Mouse (Mus musculus) CH12.LX (cell line): Measurements from ENCODE around the gene Foxn1. TPM values are rescaled to one million over a fixed set of nuclear protein-coding genes. Genes with fewer than 3 reads are reported as not detected.

Experiments
- polyA plus RNA-seq: library from polyadenylated mRNA; unstranded; fragments of >175 nt; gene quantifications from 2 replicates; pipeline ENCODE4 v1.2.1, GENCODE M21; 2012; ENCODE audit warnings: low read depth; ENCODE audit not compliant: insufficient read length
- total RNA-seq, 2 experiments: library from RNA; depleted of rRNA; stranded (reverse); fragments of 300-350 nt in 1 of 2; fragments of >200 nt in 1 of 2; gene quantifications; 2 replicates each; pipeline ENCODE4 v1.2.3; 2012 to 2014

Gene Foxn1
- total and polyA plus RNA-seq, 3 experiments = not detected

Other genes with a start within 250 kb of the Foxn1 start
Only the 20 nearest of the 24 such genes appear.
- 0.17 and 0.25 TPM in 2 replicates for gene Rab34, start 198.1 kb downstream of the Foxn1 start, total RNA-seq (2012; rRNA removed)
- 0.50 TPM in 1 of 2 replicates, not detected in the other for gene Rab34, start 198.1 kb downstream of the Foxn1 start, total RNA-seq (2014; rRNA removed)
- 0.49 and 1.4 TPM in 2 replicates for gene Rab34, start 198.1 kb downstream of the Foxn1 start, polyA plus RNA-seq
- gene Proca1, start 193.2 kb downstream of the Foxn1 start, total RNA-seq (2012; rRNA removed) = 0.21 TPM in 1 of 2 replicates, not detected in the other
- gene Proca1, start 193.2 kb downstream of the Foxn1 start, total RNA-seq (2014; rRNA removed) = not detected in 2 replicates
- 0.40 and 0.46 TPM in 2 replicates for gene Proca1, start 193.2 kb downstream of the Foxn1 start, polyA plus RNA-seq
- gene Sdf2, start 140.8 kb downstream of the Foxn1 start, total RNA-seq (2012; rRNA removed) = 95.4 and 119 TPM in 2 replicates
- 89.1 and 93.0 TPM in 2 replicates for gene Sdf2, start 140.8 kb downstream of the Foxn1 start, total RNA-seq (2014; rRNA removed)
- 61.4 and 62.8 TPM in 2 replicates for gene Sdf2, start 140.8 kb downstream of the Foxn1 start, polyA plus RNA-seq
- gene Supt6, start 140.6 kb downstream of the Foxn1 start, total RNA-seq (2012; rRNA removed) = 65.5 and 71.0 TPM in 2 replicates
- 29.7 and 30.4 TPM in 2 replicates for gene Supt6, start 140.6 kb downstream of the Foxn1 start, total RNA-seq (2014; rRNA removed)
- 99.9 and 104 TPM in 2 replicates for gene Supt6, start 140.6 kb downstream of the Foxn1 start, polyA plus RNA-seq
- 89.3 and 108 TPM in 2 replicates for gene 2610507B11Rik, start 124.8 kb downstream of the Foxn1 start, total RNA-seq (2012; rRNA removed)
- 55.8 and 58.9 TPM in 2 replicates for gene 2610507B11Rik, start 124.8 kb downstream of the Foxn1 start, total RNA-seq (2014; rRNA removed)
- 96.9 and 97.9 TPM in 2 replicates for gene 2610507B11Rik, start 124.8 kb downstream of the Foxn1 start, polyA plus RNA-seq
- gene BC030499, start 95.7 kb downstream of the Foxn1 start, total RNA-seq (2012; rRNA removed) = 1.1 and 1.3 TPM in 2 replicates
- 0.70 and 0.81 TPM in 2 replicates for gene BC030499, start 95.7 kb downstream of the Foxn1 start, total RNA-seq (2014; rRNA removed)
- 1.3 and 1.4 TPM in 2 replicates for gene BC030499, start 95.7 kb downstream of the Foxn1 start, polyA plus RNA-seq
- gene Spag5, start 85.0 kb downstream of the Foxn1 start, total RNA-seq (2012; rRNA removed) = 57.0 and 57.2 TPM in 2 replicates
- 47.7 and 50.4 TPM in 2 replicates for gene Spag5, start 85.0 kb downstream of the Foxn1 start, total RNA-seq (2014; rRNA removed)
- gene Spag5, start 85.0 kb downstream of the Foxn1 start, polyA plus RNA-seq = 81.8 and 92.3 TPM in 2 replicates
- gene Aldoc, start 63.6 kb downstream of the Foxn1 start, total RNA-seq (2012; rRNA removed) = 23.6 and 90.2 TPM in 2 replicates
- gene Aldoc, start 63.6 kb downstream of the Foxn1 start, total RNA-seq (2014; rRNA removed) = 96.5 and 119 TPM in 2 replicates
- gene Aldoc, start 63.6 kb downstream of the Foxn1 start, polyA plus RNA-seq = 20.4 and 25.0 TPM in 2 replicates
- 51.2 and 53.1 TPM in 2 replicates for gene Pigs, start 58.1 kb downstream of the Foxn1 start, total RNA-seq (2012; rRNA removed)
- gene Pigs, start 58.1 kb downstream of the Foxn1 start, total RNA-seq (2014; rRNA removed) = 25.7 and 26.3 TPM in 2 replicates
- gene Pigs, start 58.1 kb downstream of the Foxn1 start, polyA plus RNA-seq = 51.8 and 65.4 TPM in 2 replicates
- 80.5 and 81.6 TPM in 2 replicates for gene Unc119, start 43.1 kb downstream of the Foxn1 start, total RNA-seq (2012; rRNA removed)
- 197 and 227 TPM in 2 replicates for gene Unc119, start 43.1 kb downstream of the Foxn1 start, total RNA-seq (2014; rRNA removed)
- gene Unc119, start 43.1 kb downstream of the Foxn1 start, polyA plus RNA-seq = 146 and 173 TPM in 2 replicates
- gene Slc13a2, start 35.7 kb upstream of the Foxn1 start, total RNA-seq (2012; rRNA removed) = not detected in 2 replicates
- gene Slc13a2, start 35.7 kb upstream of the Foxn1 start, total RNA-seq (2014; rRNA removed) = not detected in 2 replicates
- gene Slc13a2, start 35.7 kb upstream of the Foxn1 start, polyA plus RNA-seq = not detected in 2 replicates
- gene Slc46a1, start 79.1 kb upstream of the Foxn1 start, total RNA-seq (2012; rRNA removed) = 6.1 and 6.8 TPM in 2 replicates
- gene Slc46a1, start 79.1 kb upstream of the Foxn1 start, total RNA-seq (2014; rRNA removed) = 4.2 and 4.4 TPM in 2 replicates
- 5.4 and 6.0 TPM in 2 replicates for gene Slc46a1, start 79.1 kb upstream of the Foxn1 start, polyA plus RNA-seq
- 0.55 and 0.84 TPM in 2 replicates for gene Sarm1, start 111.2 kb upstream of the Foxn1 start, total RNA-seq (2012; rRNA removed)
- 0.31 and 0.50 TPM in 2 replicates for gene Sarm1, start 111.2 kb upstream of the Foxn1 start, total RNA-seq (2014; rRNA removed)
- 0.94 and 1.1 TPM in 2 replicates for gene Sarm1, start 111.2 kb upstream of the Foxn1 start, polyA plus RNA-seq
- not detected in 2 replicates for gene Vtn, start 112.5 kb upstream of the Foxn1 start, total RNA-seq (2012; rRNA removed)
- not detected in 2 replicates for gene Vtn, start 112.5 kb upstream of the Foxn1 start, total RNA-seq (2014; rRNA removed)
- not detected in 2 replicates for gene Vtn, start 112.5 kb upstream of the Foxn1 start, polyA plus RNA-seq
- not detected in 2 replicates for gene Sebox, start 116.9 kb upstream of the Foxn1 start, total RNA-seq (2012; rRNA removed)
- gene Sebox, start 116.9 kb upstream of the Foxn1 start, total RNA-seq (2014; rRNA removed) = not detected in 2 replicates
- gene Sebox, start 116.9 kb upstream of the Foxn1 start, polyA plus RNA-seq = not detected in 2 replicates
- gene Tmem199, start 125.6 kb upstream of the Foxn1 start, total RNA-seq (2012; rRNA removed) = 80.4 and 93.6 TPM in 2 replicates
- 109 and 118 TPM in 2 replicates for gene Tmem199, start 125.6 kb upstream of the Foxn1 start, total RNA-seq (2014; rRNA removed)
- gene Tmem199, start 125.6 kb upstream of the Foxn1 start, polyA plus RNA-seq = 67.3 and 75.5 TPM in 2 replicates
- 103 and 119 TPM in 2 replicates for gene Poldip2, start 125.6 kb upstream of the Foxn1 start, total RNA-seq (2012; rRNA removed)
- gene Poldip2, start 125.6 kb upstream of the Foxn1 start, total RNA-seq (2014; rRNA removed) = 93.5 and 102 TPM in 2 replicates
- gene Poldip2, start 125.6 kb upstream of the Foxn1 start, polyA plus RNA-seq = 144 and 151 TPM in 2 replicates
- gene Tnfaip1, start 149.8 kb upstream of the Foxn1 start, total RNA-seq (2012; rRNA removed) = 24.6 and 26.7 TPM in 2 replicates
- gene Tnfaip1, start 149.8 kb upstream of the Foxn1 start, total RNA-seq (2014; rRNA removed) = 19.5 TPM in 2 replicates
- gene Tnfaip1, start 149.8 kb upstream of the Foxn1 start, polyA plus RNA-seq = 44.9 and 46.0 TPM in 2 replicates
- 124 and 134 TPM in 2 replicates for gene Ift20, start 149.8 kb upstream of the Foxn1 start, total RNA-seq (2012; rRNA removed)
- 151 and 181 TPM in 2 replicates for gene Ift20, start 149.8 kb upstream of the Foxn1 start, total RNA-seq (2014; rRNA removed)
- 136 and 142 TPM in 2 replicates for gene Ift20, start 149.8 kb upstream of the Foxn1 start, polyA plus RNA-seq
- 213 and 282 TPM in 2 replicates for gene Tmem97, start 164.2 kb upstream of the Foxn1 start, total RNA-seq (2012; rRNA removed)
- 315 and 347 TPM in 2 replicates for gene Tmem97, start 164.2 kb upstream of the Foxn1 start, total RNA-seq (2014; rRNA removed)
- gene Tmem97, start 164.2 kb upstream of the Foxn1 start, polyA plus RNA-seq = 243 and 268 TPM in 2 replicates